Mouse (Mus musculus) embryonic facial prominence, embryonic 15.5 days (tissue): ENCODE data around the gene H2-Oa. TPM values are rescaled to one million over a fixed set of nuclear protein-coding genes. Genes with fewer than 3 reads are reported as not detected.

Experiments
- polyA plus RNA-seq: library from polyadenylated mRNA; unstranded; fragments of >200 nt; fragmentation: Nextera tagmentation; extraction: Ambion mirVana; gene quantifications from 2 replicates; pipeline ENCODE4 v1.2.1, GENCODE M21; 2015

The H2-Oa gene
- polyA plus RNA-seq, 1 experiment from 2014 or later = 0.89 TPM

Other genes with a start within 250 kb of the H2-Oa start
- gene Cd320, start 249.2 kb upstream of the H2-Oa start, polyA plus RNA-seq = 57.3 and 59.6 TPM in 2 replicates
- not detected in 2 replicates for gene Gm7029, start 218.5 kb upstream of the H2-Oa start, polyA plus RNA-seq
- gene Kifc1, start 201.7 kb upstream of the H2-Oa start, polyA plus RNA-seq = 6.7 and 6.8 TPM in 2 replicates
- gene Platr17, start 187.2 kb upstream of the H2-Oa start, polyA plus RNA-seq = 0.55 and 0.58 TPM in 2 replicates
- 48.5 and 51.7 TPM in 2 replicates for gene Daxx, start 182.9 kb upstream of the H2-Oa start, polyA plus RNA-seq
- 40.2 and 49.3 TPM in 2 replicates for gene Tapbp, start 176.4 kb upstream of the H2-Oa start, polyA plus RNA-seq
- gene Zbtb22, start 176.4 kb upstream of the H2-Oa start, polyA plus RNA-seq = 15.8 and 17.8 TPM in 2 replicates
- gene Rgl2, start 162.8 kb upstream of the H2-Oa start, polyA plus RNA-seq = 57.1 and 64.4 TPM in 2 replicates
- 145 and 163 TPM in 2 replicates for gene Pfdn6, start 152.0 kb upstream of the H2-Oa start, polyA plus RNA-seq
- 36.2 and 36.5 TPM in 2 replicates for gene Wdr46, start 151.7 kb upstream of the H2-Oa start, polyA plus RNA-seq
- 6.0 and 8.5 TPM in 2 replicates for gene B3galt4, start 140.9 kb upstream of the H2-Oa start, polyA plus RNA-seq
- 48.9 and 57.2 TPM in 2 replicates for gene Vps52, start 136.5 kb upstream of the H2-Oa start, polyA plus RNA-seq
- 1,731 and 1,878 TPM in 2 replicates for gene Rps18, start 136.3 kb upstream of the H2-Oa start, polyA plus RNA-seq
- 29.0 and 31.1 TPM in 2 replicates for gene H2-K1, start 92.0 kb upstream of the H2-Oa start, polyA plus RNA-seq
- 26.0 and 26.9 TPM in 2 replicates for gene Ring1, start 67.7 kb upstream of the H2-Oa start, polyA plus RNA-seq
- 54.1 and 57.4 TPM in 2 replicates for gene H2-Ke6, start 64.3 kb upstream of the H2-Oa start, polyA plus RNA-seq
- gene Slc39a7, start 60.7 kb upstream of the H2-Oa start, polyA plus RNA-seq = 229 and 234 TPM in 2 replicates
- gene Rxrb, start 60.5 kb upstream of the H2-Oa start, polyA plus RNA-seq = 53.0 and 54.6 TPM in 2 replicates
- 53.2 and 64.3 TPM in 2 replicates for gene Col11a2, start 52.9 kb upstream of the H2-Oa start, polyA plus RNA-seq
- gene H2-DMa, start 27.2 kb downstream of the H2-Oa start, polyA plus RNA-seq = 14.0 and 15.3 TPM in 2 replicates
- 118 and 122 TPM in 2 replicates for gene Brd2, start 30.3 kb downstream of the H2-Oa start, polyA plus RNA-seq
- gene H2-DMb2, start 51.0 kb downstream of the H2-Oa start, polyA plus RNA-seq = 0.61 and 0.93 TPM in 2 replicates
- gene H2-DMb1, start 60.7 kb downstream of the H2-Oa start, polyA plus RNA-seq = 3.2 and 3.8 TPM in 2 replicates
- 10.7 and 11.9 TPM in 2 replicates for gene Tap1, start 95.2 kb downstream of the H2-Oa start, polyA plus RNA-seq
- 3.3 and 4.4 TPM in 2 replicates for gene Psmb9, start 95.4 kb downstream of the H2-Oa start, polyA plus RNA-seq
- 10.0 and 11.2 TPM in 2 replicates for gene Psmb8, start 105.4 kb downstream of the H2-Oa start, polyA plus RNA-seq
- gene Tap2, start 111.2 kb downstream of the H2-Oa start, polyA plus RNA-seq = 6.4 and 7.5 TPM in 2 replicates
- gene H2-Ob, start 146.6 kb downstream of the H2-Oa start, polyA plus RNA-seq = 0.17 and 0.43 TPM in 2 replicates
- 10.8 and 11.7 TPM in 2 replicates for gene H2-Ab1, start 165.3 kb downstream of the H2-Oa start, polyA plus RNA-seq
- gene H2-Aa, start 195.5 kb downstream of the H2-Oa start, polyA plus RNA-seq = 2.7 and 4.6 TPM in 2 replicates
- 3.6 and 5.0 TPM in 2 replicates for gene H2-Eb1, start 213.5 kb downstream of the H2-Oa start, polyA plus RNA-seq
- gene H2-Eb2, start 233.3 kb downstream of the H2-Oa start, polyA plus RNA-seq = not detected in 2 replicates